Mouse (Mus musculus) lung, postnatal 25 days (tissue): ENCODE data around the gene Cenpt.

Experiments
- DNase-seq: peaks from one replicate; pipeline ENCODE4 v3.0.0; 2022; ENCODE audit warnings: low spot score

Cenpt gene

DNA sequence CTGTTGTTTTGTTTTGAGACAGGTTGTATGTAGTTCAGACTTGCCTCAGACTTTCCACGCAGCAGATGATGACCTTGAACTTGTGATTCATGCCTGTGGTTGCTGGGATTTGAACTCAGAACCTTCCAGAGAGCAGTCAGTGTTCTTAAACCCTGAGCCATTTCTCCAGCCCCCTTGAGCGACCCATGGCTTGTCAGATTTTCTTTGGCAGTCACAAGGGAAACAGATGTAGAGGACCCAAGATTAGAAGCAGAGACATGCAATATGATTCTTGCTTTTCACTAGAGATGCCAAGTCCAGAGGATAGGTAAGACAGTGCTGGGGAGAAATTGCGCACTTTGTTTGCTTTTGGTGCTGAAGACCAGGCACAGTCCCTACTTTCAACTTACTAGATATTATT lies at the start of gene Cenpt:
Cenpt (minus strand) TSS at position 101 of the 400 bp plus-strand sequence.
- no peak for DNase-seq

DNA sequence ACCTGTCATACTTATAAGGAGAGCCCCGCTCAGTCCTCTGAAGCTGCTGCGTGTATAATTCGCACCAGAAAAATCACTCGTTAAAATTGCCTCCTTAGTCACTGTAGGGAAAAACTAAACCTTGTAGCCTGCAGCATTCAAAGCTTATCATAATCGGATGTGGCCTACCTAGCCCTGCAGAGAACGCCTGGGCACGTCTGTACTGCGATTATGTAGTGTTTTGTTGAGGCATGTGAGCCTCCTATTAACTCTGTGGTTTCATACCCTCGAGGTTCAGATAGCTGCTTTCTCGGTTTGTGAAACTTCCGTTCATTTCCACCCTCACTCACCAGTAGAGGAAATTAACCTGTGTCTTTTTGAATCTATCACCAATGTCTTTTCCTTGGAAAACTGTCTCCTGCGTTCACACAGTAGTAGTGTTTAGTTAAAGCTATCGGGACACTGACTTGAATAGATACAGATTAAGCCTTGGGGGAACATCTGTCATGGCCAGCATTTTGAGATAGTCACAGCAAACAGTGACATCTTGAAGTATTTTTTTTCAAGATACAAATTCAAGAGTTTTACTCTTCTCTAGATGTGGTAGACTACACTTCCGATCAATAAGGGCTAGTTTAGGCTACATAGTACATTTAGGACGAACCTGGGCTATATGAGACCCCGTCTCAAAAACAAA lies 48.0 kb upstream of the Cenpt start:
- DNase-seq, result no peak

DNA sequence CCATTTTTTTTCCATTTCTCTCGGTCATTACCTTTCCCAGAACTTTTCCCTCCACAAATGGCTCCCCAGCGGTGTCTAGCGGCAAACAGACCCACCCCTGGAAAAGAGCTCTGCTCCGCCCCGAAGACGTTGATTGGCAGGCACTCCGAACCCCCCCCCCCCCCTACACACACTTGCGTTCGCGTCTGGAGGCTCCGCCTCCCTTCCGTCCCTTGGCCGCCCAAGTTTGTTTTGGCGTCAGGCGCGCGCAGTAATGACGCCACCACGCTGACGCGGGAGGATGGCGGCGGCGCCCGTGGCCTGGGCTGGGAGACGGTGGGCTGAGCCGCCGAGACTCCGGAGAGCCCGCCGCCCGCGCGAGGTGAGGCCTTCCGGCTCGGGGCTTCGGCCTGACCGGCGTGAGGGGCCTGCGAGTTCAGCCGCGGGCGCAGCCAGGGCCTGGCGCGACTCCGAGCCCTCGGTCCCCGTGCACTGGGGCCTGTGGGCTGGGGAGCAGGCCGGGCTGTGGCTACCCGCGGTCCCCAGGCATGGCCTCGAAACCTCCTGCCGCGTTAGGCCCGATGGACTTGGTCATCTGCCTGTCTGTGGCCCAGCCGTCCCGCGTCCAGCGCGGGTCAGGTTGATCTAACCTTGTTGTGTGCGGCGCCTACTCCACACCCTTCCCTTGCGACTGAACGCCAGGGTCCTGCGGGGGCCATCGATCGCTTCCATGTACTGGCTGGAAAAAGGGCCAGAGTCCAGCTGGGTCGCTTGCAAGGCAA lies 47.3 kb upstream of the Cenpt start, which contains the start of gene Pskh1:
Pskh1 (plus strand) TSS at position 262 of the 761 bp plus-strand sequence.
- DNase-seq, result peak; percentile 92

DNA sequence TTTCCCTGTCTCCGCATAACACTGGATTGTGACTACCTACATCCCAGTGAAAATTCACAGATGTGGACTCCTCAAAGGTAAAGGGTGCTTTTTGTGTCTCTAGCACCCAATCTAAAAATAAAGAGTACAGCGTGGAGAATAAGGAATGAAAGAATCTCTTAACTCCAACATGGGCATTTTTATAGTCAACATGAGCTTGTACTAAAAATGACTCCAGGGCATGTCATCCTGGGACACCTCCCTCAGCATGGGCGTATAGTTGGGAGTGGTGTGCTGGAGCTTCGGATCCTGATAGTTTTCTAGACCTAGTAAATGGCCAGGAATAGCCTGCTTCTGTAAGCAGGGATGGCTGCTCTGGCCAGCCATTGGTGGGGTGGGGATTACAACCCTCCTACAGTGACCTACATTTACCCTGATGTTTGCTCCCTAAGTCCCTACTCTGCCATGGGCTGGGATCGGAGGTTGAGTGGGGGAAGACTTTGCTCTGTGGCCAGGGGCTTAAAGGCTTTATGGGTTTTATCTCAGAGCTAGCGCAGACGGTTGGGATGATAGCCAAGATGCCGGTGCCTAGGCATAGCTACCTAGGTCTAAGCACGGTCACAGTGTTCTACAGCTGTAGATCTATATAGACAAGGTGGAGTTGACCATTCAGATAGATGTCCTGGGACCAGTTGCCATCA lies 44.9 kb upstream of the Cenpt start:
- DNase-seq, result no peak

DNA sequence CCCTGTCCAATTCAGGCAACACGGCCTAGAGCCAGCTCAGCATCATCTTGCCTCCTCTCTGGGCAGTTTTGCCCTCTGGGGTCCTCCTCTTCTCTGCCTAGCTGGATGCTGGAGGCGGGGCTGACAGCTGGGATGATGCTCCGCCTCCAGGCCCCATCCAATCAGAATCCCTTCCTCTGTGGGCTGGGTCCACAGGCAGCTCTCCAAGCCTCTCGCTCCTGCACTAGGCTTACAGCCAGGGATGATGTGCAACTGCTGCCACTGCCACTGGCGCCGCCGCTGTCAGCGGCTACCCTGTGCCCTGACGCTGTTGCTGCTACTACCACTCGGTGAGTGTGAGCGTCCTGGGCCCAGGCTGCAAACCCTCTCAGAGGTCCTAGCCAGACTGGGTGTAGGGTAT lies 40.3 kb upstream of the Cenpt start, which contains the start of gene Nrn1l:
Nrn1l (plus strand) TSS at position 229 of the 400 bp plus-strand sequence.
- peak; percentile 65 for DNase-seq

DNA sequence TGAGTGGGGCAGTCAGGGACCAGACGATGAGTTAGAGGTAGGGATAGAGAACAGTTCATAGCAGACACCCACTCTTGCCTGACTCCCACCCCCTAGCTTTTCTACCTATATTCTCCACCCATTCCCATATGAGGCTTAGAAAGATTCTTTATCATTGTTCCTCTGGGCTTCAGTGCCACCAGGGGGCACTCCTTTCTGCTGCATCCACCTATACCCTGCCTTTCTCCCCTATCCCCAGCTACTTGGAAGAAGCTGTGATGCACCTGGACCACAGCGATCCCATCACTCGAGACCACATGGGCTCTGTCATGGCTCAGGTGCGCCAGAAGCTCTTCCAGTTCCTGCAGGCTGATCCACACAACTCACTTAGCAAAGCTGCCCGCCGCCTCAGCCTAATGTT lies 39.4 kb upstream of the Cenpt start:
- DNase-seq, result no peak

DNA sequence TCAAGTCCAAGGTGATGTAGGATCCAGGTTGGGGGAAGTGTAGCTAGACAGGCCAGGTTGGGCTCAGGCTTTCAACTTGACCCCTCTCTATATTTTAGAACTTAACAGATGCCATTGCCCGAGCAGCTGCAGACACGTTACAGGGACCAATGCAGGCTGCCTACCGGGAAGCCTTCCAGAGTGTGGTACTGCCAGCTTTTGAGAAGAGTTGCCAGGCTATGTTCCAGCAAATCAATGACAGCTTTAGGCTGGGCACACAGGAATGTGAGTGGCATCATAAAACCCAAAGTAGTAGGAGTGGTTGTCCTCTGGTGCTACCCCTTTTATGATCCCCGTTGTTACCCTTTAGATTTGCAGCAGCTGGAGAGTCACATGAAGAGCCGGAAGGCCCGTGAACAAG lies 37.8 kb upstream of the Cenpt start:
- no peak for DNase-seq

DNA sequence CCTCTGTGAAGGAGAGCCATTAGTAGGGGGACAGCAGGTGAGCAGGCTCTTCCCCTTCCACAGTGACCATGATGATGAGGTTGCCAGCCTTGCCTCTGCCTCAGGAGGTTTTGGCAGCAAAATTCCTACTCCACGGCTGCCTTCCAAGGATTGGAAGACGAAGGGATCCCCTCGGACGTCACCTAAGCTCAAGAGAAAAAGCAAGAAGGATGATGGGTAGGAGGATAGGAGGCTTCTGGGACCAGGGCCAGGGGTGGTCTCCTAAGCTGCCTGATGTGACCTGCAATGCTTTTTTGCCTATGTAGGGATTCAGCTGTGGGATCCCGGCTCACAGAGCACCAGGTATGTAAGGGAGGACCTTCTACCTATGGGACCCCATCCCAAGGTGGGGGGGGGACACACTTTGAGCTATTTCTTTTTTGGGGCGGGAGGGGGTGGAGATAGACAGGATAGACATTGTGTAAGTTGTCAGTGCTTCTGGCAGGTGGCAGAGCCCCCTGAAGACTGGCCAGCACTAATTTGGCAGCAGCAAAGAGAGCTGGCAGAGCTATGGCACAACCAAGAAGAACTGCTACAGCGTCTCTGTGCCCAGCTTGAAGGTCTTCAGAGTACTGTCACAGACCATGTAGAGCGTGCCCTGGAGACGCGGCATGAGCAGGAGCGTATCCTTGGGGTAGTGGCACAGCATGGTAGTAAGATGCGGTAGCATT lies 36.8 kb upstream of the Cenpt start:
- DNase-seq, result no peak

DNA sequence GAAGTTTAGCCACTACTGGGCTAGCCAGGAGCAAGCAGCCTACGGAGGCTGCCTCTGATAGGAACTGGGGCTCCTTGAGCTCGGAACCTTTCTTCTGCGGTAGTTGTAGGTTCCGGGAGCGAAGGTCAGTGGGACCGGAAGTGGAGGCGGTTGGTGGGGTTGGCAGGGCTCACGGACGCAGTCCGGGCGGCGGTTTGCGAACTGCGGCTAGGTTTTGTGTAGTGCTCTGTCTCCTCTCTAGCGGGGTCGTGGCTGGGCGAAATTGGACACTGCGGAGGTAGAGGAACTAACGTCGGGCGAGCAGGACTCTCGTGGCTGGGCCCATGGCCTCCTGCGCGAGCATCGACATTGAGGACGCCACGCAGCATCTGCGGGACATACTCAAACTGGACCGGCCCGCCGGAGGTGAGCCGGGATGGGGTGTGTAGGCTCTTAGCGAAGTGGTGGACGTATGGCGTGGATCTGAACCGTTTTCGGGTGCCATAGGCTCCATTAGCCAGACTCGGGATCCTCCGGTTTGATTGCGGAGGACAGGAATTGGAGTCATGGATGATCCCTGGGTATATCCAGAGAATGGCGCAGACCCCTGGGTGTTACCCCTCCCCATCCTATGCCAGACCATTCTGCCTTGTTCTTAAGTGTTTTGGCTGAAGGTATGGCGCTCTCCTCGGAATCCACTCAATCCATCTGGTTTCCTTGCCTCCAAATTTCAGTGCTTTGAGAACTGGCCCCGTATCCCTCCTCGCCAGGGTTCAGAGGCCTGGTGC lies 27.9 kb upstream of the Cenpt start, which contains the start of gene Edc4:
Edc4 (plus strand) TSS at position 128 of the 767 bp plus-strand sequence.
- DNase-seq, result peak; percentile 86

DNA sequence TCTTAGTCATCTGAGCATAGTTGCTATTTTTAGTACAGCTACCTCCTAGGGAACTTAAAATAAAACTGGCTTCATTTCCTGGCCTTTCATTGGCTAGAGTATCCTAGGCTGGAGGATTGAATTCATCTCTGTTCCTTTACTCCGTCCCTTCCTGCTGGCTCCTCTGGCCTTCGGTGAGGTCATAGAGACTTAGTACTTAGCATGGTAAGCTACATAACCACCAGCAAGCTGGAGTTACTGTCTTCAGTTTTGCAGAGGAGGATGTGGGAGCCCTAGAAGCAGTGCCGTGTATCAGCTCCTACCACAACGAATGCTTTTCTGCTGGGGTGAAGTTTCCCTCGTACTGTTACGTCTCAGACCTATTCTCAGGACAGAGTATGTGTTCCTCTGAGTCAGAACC lies 21.2 kb upstream of the Cenpt start:
- DNase-seq, result no peak

DNA sequence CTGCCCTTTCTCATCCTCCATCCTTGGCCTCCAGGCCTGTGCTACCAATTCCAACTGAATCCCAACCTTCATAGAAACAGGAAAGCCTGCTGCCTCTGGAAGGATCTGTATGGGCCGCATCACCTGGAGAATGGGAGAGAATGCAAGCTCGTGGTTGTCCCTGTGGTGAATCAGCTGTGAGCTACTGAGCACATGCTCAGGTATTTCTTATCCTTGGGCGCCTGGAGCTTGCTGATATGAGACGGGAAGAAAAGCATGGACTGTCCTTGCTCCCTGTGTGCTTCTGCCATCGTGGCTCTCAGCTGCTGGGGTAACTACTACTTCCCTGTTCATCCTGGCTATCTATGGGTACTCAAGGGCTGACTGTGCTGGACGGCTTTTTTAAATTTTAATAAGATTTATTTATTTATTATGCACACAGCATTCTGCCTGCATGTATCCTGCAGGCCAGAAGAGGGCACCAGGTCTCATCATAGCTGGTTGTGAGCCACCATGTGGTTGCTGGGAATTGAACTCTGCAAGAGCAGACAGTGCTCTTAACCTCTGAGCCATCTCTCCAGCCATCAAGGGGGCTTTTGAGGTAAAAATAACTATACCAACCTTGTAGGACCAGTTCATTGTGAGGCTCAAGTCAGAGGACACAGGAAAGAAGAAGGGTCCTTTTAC lies 13.4 kb upstream of the Cenpt start:
- no peak for DNase-seq

DNA sequence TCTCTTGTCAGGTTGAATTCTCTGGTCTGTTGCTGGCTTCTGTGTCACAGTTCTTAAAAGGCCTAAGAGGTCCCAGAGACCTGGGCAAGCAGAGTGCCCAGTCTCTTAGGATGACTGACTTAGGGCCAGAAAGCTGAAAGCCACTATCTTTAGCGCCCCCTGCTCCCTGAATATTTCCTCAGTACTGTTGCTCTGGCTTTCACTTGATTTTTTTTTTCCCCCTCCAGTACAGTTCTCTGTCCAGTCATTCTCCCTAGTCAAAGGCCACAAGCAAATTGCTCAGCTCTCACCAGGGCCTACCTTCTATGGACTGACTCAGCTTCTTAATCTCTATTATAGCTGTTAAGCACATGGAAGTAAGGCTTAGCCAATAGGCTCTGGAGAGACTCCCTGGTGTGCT lies 8.9 kb upstream of the Cenpt start:
- no peak for DNase-seq

DNA sequence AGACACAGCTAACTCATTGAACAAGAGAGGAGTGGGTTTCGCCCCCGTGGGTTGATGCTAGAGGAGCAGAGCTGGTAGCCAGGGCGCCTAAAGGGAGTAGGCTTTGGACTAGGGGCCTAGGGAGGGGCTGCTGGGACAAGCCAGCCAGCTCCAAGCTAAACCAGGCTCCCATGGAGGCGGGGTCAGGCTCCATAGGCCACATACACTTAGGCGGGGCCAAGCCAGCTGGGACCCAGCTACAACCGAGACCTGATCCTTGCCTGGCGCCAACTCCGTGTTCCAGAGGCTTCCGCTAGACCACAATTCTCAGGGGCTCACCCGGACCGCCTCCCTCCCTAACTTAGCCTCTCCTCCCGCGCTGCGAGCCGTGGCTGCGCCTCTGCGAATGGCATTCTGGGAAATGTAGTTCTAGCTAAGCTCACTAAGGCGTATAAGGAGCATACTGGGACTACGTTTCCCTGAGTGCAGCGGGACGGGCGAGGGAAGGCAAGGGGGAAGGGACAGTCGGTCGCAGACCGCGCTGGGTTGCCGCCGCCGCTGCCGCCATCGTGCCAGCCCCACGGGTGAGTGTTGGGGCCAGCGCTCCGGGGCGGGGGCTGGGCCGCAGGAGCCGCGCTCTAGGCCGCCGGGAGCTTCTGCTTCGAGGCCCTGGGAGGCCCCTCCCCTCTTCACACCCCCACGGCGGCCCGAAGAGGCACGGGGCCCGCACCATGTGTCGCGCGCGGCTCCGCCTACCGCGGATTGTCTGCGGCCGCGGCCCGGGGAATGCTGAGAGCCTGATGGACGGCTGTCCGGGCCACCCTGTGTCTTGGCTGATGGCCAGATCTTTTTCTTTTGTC lies 7.3 kb upstream of the Cenpt start, which contains the start of gene Nutf2:
Nutf2 (plus strand) TSS at position 438 of the 839 bp plus-strand sequence.
- DNase-seq, result peak; percentile 99

DNA sequence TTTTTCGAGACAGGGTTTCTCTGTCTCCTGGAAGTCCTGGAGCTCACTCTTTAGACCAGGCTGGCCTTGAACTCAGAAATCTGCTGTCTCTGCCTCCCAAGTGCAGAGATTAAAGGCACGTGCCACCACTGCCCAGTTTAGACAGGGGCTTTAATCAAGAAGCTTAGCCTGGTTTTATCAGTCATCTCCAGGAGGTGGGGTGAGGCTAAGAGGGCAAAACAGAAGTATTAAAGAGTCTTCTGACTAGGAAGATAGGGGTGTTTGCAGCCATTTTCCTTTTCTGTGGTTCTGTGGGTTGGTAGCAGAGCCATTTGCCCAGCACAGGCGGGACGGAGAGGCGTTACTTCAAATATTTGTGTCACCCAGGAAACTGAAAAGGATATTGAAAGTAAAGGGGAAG lies 6.2 kb upstream of the Cenpt start:
- DNase-seq, result no peak

DNA sequence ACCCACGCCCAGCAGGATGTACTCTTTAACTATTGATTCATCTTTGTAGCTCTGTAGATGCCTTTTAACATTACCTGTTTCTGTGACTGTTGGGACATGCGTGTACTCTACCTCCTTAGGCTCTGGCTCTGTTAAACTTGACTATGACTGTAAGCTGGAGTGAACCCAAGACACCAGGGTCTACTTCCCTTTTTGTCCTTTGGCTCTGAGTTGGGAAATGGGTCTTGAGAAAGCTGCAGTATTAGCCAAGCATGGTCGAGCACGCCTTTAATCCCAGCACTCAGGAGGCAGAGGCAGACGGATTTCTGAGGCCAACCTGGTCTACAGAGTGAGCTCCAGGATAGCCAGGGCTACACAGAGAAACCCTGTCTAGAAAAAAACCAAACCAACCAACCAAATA lies 5.4 kb upstream of the Cenpt start:
- DNase-seq, result peak; percentile 41

DNA sequence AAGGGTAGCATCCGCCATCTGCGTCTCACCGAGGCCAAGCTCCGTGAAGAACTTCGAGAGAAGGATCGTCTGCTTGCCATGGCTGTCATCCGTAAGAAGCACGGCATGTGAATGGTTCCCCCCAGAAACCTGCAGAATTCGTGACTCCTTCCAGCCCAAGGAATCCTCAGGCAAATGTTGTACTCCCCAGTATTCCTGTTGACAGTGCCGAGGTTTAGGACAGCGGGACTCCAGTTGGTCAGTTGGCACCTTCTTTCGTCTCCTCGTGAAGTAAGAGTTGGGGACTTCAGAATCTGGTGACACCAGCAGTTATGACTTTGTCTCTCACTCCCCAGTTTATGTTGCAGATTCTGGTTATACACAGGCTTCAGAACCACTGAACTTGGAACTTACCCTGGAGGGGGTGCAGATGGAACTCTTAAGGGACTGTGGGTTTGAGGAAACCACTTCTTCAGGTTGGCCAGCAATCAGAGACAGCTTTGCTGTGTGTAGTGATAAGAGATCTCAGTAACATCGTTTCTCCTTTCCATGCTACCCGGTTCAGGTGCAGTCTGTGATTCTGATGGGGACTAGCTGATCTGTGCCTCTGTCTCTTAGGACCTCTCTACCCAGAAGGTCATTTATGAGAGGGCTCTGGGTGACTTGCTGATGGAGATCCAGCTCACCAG lies 3.2 kb upstream of the Cenpt start:
- DNase-seq, result no peak

DNA sequence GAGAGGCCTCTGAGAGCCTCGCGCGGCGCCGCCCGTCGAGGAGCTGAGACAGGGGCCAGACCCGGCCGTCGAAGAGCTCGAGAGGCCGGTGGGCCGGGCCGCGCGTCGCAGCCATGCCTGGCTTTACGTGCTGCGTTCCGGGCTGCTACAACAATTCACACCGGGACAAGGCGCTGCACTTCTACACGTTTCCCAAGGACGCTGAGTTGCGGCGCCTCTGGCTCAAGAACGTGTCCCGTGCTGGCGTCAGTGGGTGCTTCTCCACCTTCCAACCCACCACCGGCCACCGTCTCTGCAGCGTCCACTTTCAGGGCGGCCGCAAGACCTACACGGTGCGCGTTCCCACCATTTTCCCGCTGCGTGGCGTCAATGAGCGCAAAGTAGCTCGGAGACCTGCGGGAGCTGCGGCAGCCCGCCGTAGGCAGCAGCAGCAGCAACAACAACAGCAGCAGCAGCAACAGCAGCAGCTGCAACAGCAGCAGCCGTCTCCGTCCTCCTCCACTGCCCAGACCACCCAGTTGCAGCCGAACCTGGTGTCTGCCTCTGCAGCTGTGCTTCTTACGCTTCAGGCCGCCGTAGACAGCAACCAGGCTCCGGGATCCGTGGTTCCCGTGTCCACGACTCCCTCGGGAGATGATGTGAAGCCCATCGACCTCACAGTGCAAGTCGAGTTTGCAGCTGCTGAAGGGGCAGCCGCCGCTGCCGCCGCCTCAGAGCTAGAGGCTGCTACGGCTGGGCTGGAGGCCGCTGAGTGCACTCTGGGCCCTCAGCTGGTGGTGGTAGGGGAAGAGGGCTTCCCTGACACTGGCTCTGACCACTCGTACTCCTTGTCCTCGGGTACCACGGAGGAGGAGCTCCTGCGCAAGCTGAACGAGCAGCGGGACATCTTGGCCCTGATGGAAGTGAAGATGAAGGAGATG lies 2.4 kb upstream of the Cenpt start:
- DNase-seq, result no peak

DNA sequence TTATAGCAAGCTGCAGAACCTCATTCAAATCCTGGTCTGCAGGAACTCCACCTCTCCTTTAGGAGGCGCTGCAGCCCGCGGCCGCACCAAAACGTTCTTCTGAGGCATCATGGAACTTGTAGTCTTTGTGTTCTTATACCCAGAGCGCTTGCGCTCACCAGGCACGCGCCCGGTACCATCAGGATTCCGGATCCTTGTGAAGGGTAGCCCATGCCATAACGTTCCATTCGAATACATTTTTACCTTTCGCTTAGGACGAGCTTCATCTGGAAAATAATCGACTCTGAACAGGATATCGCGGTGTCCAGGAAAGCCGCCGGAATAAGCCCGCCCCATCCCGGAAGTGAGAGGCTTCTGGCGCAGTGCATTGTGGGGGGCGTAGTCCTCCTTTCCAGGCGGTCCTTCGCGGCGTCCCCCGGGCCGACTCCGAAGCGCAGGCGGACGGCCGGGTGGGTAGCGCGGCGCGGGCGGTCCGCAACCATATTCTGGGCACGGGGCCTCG lies 1.7 kb upstream of the Cenpt start, which contains the start of gene Thap11:
Thap11 (plus strand) TSS at position 418 of the 502 bp plus-strand sequence.
- DNase-seq, result peak; percentile 94
